Mouse (Mus musculus) MEL (cell line): ENCODE data around the gene Nrip3. TPM values are rescaled to one million over a fixed set of nuclear protein-coding genes. Genes with fewer than 3 reads are reported as not detected.

Experiments
- DNase-seq: peaks from one replicate; pipeline ENCODE4 v3.0.0; 2011; ENCODE audit warnings: low read depth, low spot score
- H3K27ac ChIP-seq: 2 replicates; pipeline ENCODE4 v1.5.1; 2012; ENCODE audit warnings: low read depth, mild to moderate bottlenecking, control low read depth, low read length, moderate library complexity; ENCODE audit not compliant: control insufficient read depth
- H3K27me3 ChIP-seq, 2 experiments: fragments of 150-350 bp in 1 of 2; sonication (generic) in 1 of 2; 2 replicates each; pipeline ENCODE4 v1.6.1; 2012; ENCODE audit warnings: low read length in 2 of 2, mild to moderate bottlenecking in 2 of 2, improper control_type of control experiment in 1 of 2, moderate library complexity in 1 of 2; ENCODE audit not compliant: insufficient read depth in 2 of 2, control insufficient read depth in 1 of 2
- H3K36me3 ChIP-seq, 2 experiments: 2 replicates each; pipeline ENCODE4 v1.6.1; 2012 to 2014; ENCODE audit warnings: low read length in 2 of 2, improper control_type of control experiment in 1 of 2, inconsistent platforms in 1 of 2, mild to moderate bottlenecking in 1 of 2; ENCODE audit not compliant: insufficient read depth in 2 of 2, control insufficient read depth in 1 of 2
- H3K4me1 ChIP-seq, 2 experiments: fragments of 150-350 bp in 1 of 2; sonication (generic) in 1 of 2; 2 replicates each; pipeline ENCODE4 v1.6.1; 2012; ENCODE audit warnings: low read length in 2 of 2, improper control_type of control experiment in 1 of 2, mild to moderate bottlenecking in 1 of 2; ENCODE audit not compliant: insufficient read depth in 2 of 2, control insufficient read depth in 1 of 2
- H3K4me3 ChIP-seq, 2 experiments: fragments of 150-350 bp in 1 of 2; sonication (generic) in 1 of 2; 2 replicates each; pipeline ENCODE4 v1.5.1; 2012; ENCODE audit warnings: low read depth in 2 of 2, low read length in 2 of 2, mild to moderate bottlenecking in 2 of 2, moderate library complexity in 2 of 2, control low read depth in 1 of 2, improper control_type of control experiment in 1 of 2; ENCODE audit not compliant: control insufficient read depth in 1 of 2, insufficient read depth in 1 of 2
- H3K79me2 ChIP-seq: 2 replicates; pipeline ENCODE4 v1.6.1; 2012; ENCODE audit warnings: mild to moderate bottlenecking, low read length, moderate library complexity; ENCODE audit not compliant: control insufficient read depth, poor library complexity, insufficient read depth
- H3K9ac ChIP-seq: 2 replicates; pipeline ENCODE4 v1.6.1; 2012; ENCODE audit warnings: low read depth, mild to moderate bottlenecking, control low read depth, low read length, moderate library complexity; ENCODE audit not compliant: control insufficient read depth, poor library complexity, severe bottlenecking
- H3K9me3 ChIP-seq: fragments of 150-350 bp; sonication (generic); replicated peaks from 2 replicates; pipeline ENCODE4 v1.6.1; 2012; ENCODE audit warnings: mild to moderate bottlenecking, low read length, improper control_type of control experiment, moderate library complexity; ENCODE audit not compliant: insufficient read depth
- CHD1 ChIP-seq: IDR thresholded peaks from 2 replicates; pipeline ENCODE4 v1.6.1; 2012; ENCODE audit warnings: low read depth, mild to moderate bottlenecking, inconsistent platforms, low read length, improper control_type of control experiment
- CHD2 ChIP-seq: IDR thresholded peaks from 2 replicates; pipeline ENCODE4 v1.6.1; 2011; ENCODE audit warnings: low read length, improper control_type of control experiment
- CTCF ChIP-seq, 3 experiments: IDR thresholded peaks in 2 of 3; conservative IDR thresholded peaks in 1 of 3; 2 replicates each; pipeline ENCODE4 v1.5.1; 2011 to 2012; ENCODE audit warnings: low read length in 3 of 3, low read depth in 2 of 3, mild to moderate bottlenecking in 2 of 3, improper control_type of control experiment in 1 of 3, inconsistent platforms in 1 of 3, mixed read lengths in 1 of 3, moderate library complexity in 1 of 3; ENCODE audit not compliant: control insufficient read depth in 1 of 3, insufficient read depth in 1 of 3, poor library complexity in 1 of 3, severe bottlenecking in 1 of 3
- ELF1 ChIP-seq: IDR thresholded peaks from 2 replicates; pipeline ENCODE4 v1.6.1; 2014; ENCODE audit warnings: low read depth, mild to moderate bottlenecking, inconsistent platforms, low read length, improper control_type of control experiment, moderate library complexity
- ETS1 ChIP-seq: IDR thresholded peaks from 2 replicates; pipeline ENCODE4 v1.6.1; 2012; ENCODE audit warnings: low read depth, mild to moderate bottlenecking, inconsistent platforms, low read length, improper control_type of control experiment, moderate library complexity
- GABPA ChIP-seq: IDR thresholded peaks from 2 replicates; pipeline ENCODE4 v1.6.1; 2012; ENCODE audit warnings: low read depth, mild to moderate bottlenecking, inconsistent platforms, low read length, improper control_type of control experiment, moderate library complexity
- GATA1 ChIP-seq: IDR thresholded peaks from 2 replicates; pipeline ENCODE4 v1.6.1; 2011; ENCODE audit warnings: low read depth, low read length, improper control_type of control experiment
- HCFC1 ChIP-seq: IDR thresholded peaks from 2 replicates; pipeline ENCODE4 v1.6.1; 2012; ENCODE audit warnings: low read depth, mild to moderate bottlenecking, inconsistent platforms, low read length, improper control_type of control experiment, moderate library complexity
- JUND ChIP-seq: IDR thresholded peaks from 2 replicates; pipeline ENCODE4 v1.6.1; 2011; ENCODE audit warnings: low read depth, mild to moderate bottlenecking, improper control_type of control experiment, low read length
- MAFK ChIP-seq: IDR thresholded peaks from 2 replicates; pipeline ENCODE4 v1.6.1; 2011; ENCODE audit warnings: low read depth, mild to moderate bottlenecking, low read length, improper control_type of control experiment, borderline replicate concordance
- MAX ChIP-seq: IDR thresholded peaks from 2 replicates; pipeline ENCODE4 v1.6.1; 2011; ENCODE audit warnings: low read length, improper control_type of control experiment
- MAZ ChIP-seq: IDR thresholded peaks from 2 replicates; pipeline ENCODE4 v1.6.1; 2012; ENCODE audit warnings: low read depth, mild to moderate bottlenecking, inconsistent platforms, low read length, improper control_type of control experiment
- MEF2A ChIP-seq: IDR thresholded peaks from 2 replicates; pipeline ENCODE4 v1.6.1; 2014; ENCODE audit warnings: low read depth, mild to moderate bottlenecking, inconsistent platforms, low read length, improper control_type of control experiment; ENCODE audit not compliant: poor library complexity, insufficient replicate concordance, severe bottlenecking; ENCODE audit errors: extremely low read depth
- MXI1 ChIP-seq: IDR thresholded peaks from 2 replicates; pipeline ENCODE4 v1.6.1; 2011; ENCODE audit warnings: mild to moderate bottlenecking, low read depth, low read length, improper control_type of control experiment
- NRF1 ChIP-seq: IDR thresholded peaks from 2 replicates; pipeline ENCODE4 v1.6.1; 2014; ENCODE audit warnings: low read depth, mild to moderate bottlenecking, inconsistent platforms, low read length, improper control_type of control experiment, moderate library complexity; ENCODE audit not compliant: poor library complexity, insufficient read depth, severe bottlenecking
- POLR2AphosphoS2 ChIP-seq: IDR thresholded peaks from 2 replicates; pipeline ENCODE4 v1.6.1; 2011; ENCODE audit warnings: low read length, improper control_type of control experiment
- RAD21 ChIP-seq: IDR thresholded peaks from 2 replicates; pipeline ENCODE4 v1.6.1; 2011; ENCODE audit warnings: mild to moderate bottlenecking, low read depth, low read length, improper control_type of control experiment
- SIN3A ChIP-seq: IDR thresholded peaks from 2 replicates; pipeline ENCODE4 v1.6.1; 2012; ENCODE audit warnings: low read length, improper control_type of control experiment, inconsistent platforms
- TBP ChIP-seq: IDR thresholded peaks from 2 replicates; pipeline ENCODE4 v1.8.0; 2011; ENCODE audit warnings: low read depth, low read length, improper control_type of control experiment
- TCF12 ChIP-seq: IDR thresholded peaks from 2 replicates; pipeline ENCODE4 v1.6.1; 2014; ENCODE audit warnings: low read depth, mild to moderate bottlenecking, inconsistent platforms, low read length, improper control_type of control experiment, moderate library complexity
- USF1 ChIP-seq: IDR thresholded peaks from 2 replicates; pipeline ENCODE4 v1.6.1; 2014; ENCODE audit warnings: low read depth, mild to moderate bottlenecking, inconsistent platforms, low read length, improper control_type of control experiment, moderate library complexity
- polyA plus RNA-seq, 2 experiments: library from polyadenylated mRNA; stranded (reverse) in 1 of 2; unstranded in 1 of 2; fragments of >175 nt in 1 of 2; fragments of >200 nt in 1 of 2; gene quantifications; 2 replicates each; pipeline versions ENCODE4 v1.2.1 to v1.2.4; 2012; ENCODE audit warnings: low replicate concordance in 2 of 2, low read depth in 1 of 2; ENCODE audit not compliant: insufficient read length in 2 of 2, insufficient read depth in 1 of 2, missing spikeins in 1 of 2
- total RNA-seq: library from RNA; depleted of rRNA; stranded (reverse); fragments of 300-350 nt; gene quantifications from 2 replicates; pipeline ENCODE4 v1.2.3, GENCODE M21; 2012

Gene Nrip3
- total and polyA plus RNA-seq, 3 experiments, result not detected

GRCm38 (mm10) chr7:109723697-109724096 lies 58.1 kb downstream of the Nrip3 start, which contains the start of gene BC051019:
Gene BC051019 (minus strand): TSS chr7:109723850.
- H3K27ac ChIP-seq, result no peak within 1 kb of the TSS
- H3K79me2 ChIP-seq, result no peaks in the 10 kb centered on the region
- no peak for DNase-seq
- H3K36me3 ChIP-seq, result no peaks in the 10 kb centered on the region; a peak in 1 of 4 replicates
- H3K27me3 ChIP-seq, result no peaks in the 10 kb centered on the region
- H3K4me1 ChIP-seq, result peaks cover 0 to 3% of the 10 kb centered on the region in 2 experiments; a peak in 2 of 4 replicates
- H3K9ac ChIP-seq, result no peak within 1 kb of the TSS
- H3K9me3 ChIP-seq, result no peaks in the 10 kb centered on the region
- H3K4me3 ChIP-seq, result no peak within 1 kb of the TSS
- no peak for TF ChIP-seq POLR2AphosphoS2
- no peak for TF ChIP-seq GATA1
- no peak for TF ChIP-seq SIN3A
- no peak for TF ChIP-seq GABPA
- TF ChIP-seq TBP, result no peak
- no peak for TF ChIP-seq MAX
- TF ChIP-seq MXI1, result no peak
- no peak for TF ChIP-seq CHD2
- TF ChIP-seq NRF1, result no peak
- TF ChIP-seq MAFK, result no peak
- TF ChIP-seq JUND, result no peak
- TF ChIP-seq, all 39 proteins: peak for 0

GRCm38 (mm10) chr7:109723114-109723513 lies 58.7 kb downstream of the Nrip3 start:
- H3K36me3 ChIP-seq, result no peaks in the 10 kb centered on the region; a peak in 1 of 4 replicates
- no peaks in the 10 kb centered on the region for H3K9me3 ChIP-seq
- no peak overlapping the region for H3K9ac ChIP-seq
- H3K4me1 ChIP-seq, result peaks cover 0 to 3% of the 10 kb centered on the region in 2 experiments; a peak in 2 of 4 replicates
- TF ChIP-seq CHD1 (no peak), MEF2A (no peak), SIN3A (no peak), NRF1 (no peak), RAD21 (no peak), USF1 (no peak), ELF1 (no peak), TCF12 (no peak), CTCF (IDR thresholded peaks at IDR 0.05 in 2 of 3, conservative IDR thresholded peaks at IDR 0.05 in 1 of 3; ENCODE audit: control insufficient read depth in 1 of 3, insufficient read depth in 1 of 3, low read depth in 2 of 3, low read length in 3 of 3, poor library complexity in 1 of 3, severe bottlenecking in 1 of 3) (no peak), MAZ (no peak), ETS1 (no peak), HCFC1 (no peak)
- H3K79me2 ChIP-seq, result no peaks in the 10 kb centered on the region
- no peaks in the 10 kb centered on the region for H3K27me3 ChIP-seq
- no peak overlapping the region for H3K27ac ChIP-seq
- no peak for DNase-seq
- no peak overlapping the region for H3K4me3 ChIP-seq
